Mouse (Mus musculus): ENCODE results near the gene Lipc.

Lipc gene

GRCm38 (mm10) chr9:70911163-70911562, 40.9 kb downstream of the Lipc start:
- DNase-seq, result no peak

- no peak for DNase-seq
Observed at GRCm38 (mm10) chr9:70910351-70910750, 41.7 kb downstream of the Lipc start.

GRCm38 (mm10) chr9:70902821-70903730, 49.0 kb downstream of the Lipc start:
- DNase-seq, result no peak

GRCm38 (mm10) chr9:70894201-70894600, 57.8 kb downstream of the Lipc start:
- DNase-seq, result no peak

- DNase-seq, result no peak
Observed at GRCm38 (mm10) chr9:70893526-70893925, 58.5 kb downstream of the Lipc start.

GRCm38 (mm10) chr9:70892627-70893026, 59.4 kb downstream of the Lipc start:
- DNase-seq, result no peak

GRCm38 (mm10) chr9:70891431-70892133, 60.4 kb downstream of the Lipc start:
- peak; percentile 46 for DNase-seq

GRCm38 (mm10) chr9:70890736-70891135, 61.3 kb downstream of the Lipc start:
- DNase-seq, result peak; percentile 21

- no peak for DNase-seq
Observed at GRCm38 (mm10) chr9:70888969-70889368, 63.1 kb downstream of the Lipc start.

- DNase-seq, result no peak
Observed at GRCm38 (mm10) chr9:70888556-70888955, 63.5 kb downstream of the Lipc start.

- DNase-seq, result no peak
Observed at GRCm38 (mm10) chr9:70881982-70882381, 70.0 kb downstream of the Lipc start.

GRCm38 (mm10) chr9:70878823-70879222, 73.2 kb downstream of the Lipc start:
- no peak for DNase-seq

GRCm38 (mm10) chr9:70878157-70878556, 73.9 kb downstream of the Lipc start:
- DNase-seq, result no peak

GRCm38 (mm10) chr9:70875490-70875889, 76.5 kb downstream of the Lipc start:
- DNase-seq, result no peak

GRCm38 (mm10) chr9:70875059-70875458, 77.0 kb downstream of the Lipc start:
- DNase-seq, result no peak

GRCm38 (mm10) chr9:70872675-70873074, 79.4 kb downstream of the Lipc start:
- no peak for DNase-seq

- no peak for DNase-seq
Observed at GRCm38 (mm10) chr9:70870326-70870725, 81.7 kb downstream of the Lipc start.

GRCm38 (mm10) chr9:70869169-70869873, 82.7 kb downstream of the Lipc start:
- no peak for DNase-seq

GRCm38 (mm10) chr9:70867381-70867780, 84.6 kb downstream of the Lipc start:
- DNase-seq, result no peak

- DNase-seq, result no peak
Observed at GRCm38 (mm10) chr9:70864039-70864438, 88.0 kb downstream of the Lipc start.

GRCm38 (mm10) chr9:70863299-70863698, 88.7 kb downstream of the Lipc start:
- peak; percentile 52 for DNase-seq

GRCm38 (mm10) chr9:70859233-70859632, 92.8 kb downstream of the Lipc start:
- DNase-seq, result no peak

GRCm38 (mm10) chr9:70855868-70856267, 96.2 kb downstream of the Lipc start:
- peak; percentile 44 for DNase-seq

Measured in lung, postnatal 14 days (tissue).